Mouse (Mus musculus): ENCODE results near the gene Psenen.

Gene Psenen

DNA sequence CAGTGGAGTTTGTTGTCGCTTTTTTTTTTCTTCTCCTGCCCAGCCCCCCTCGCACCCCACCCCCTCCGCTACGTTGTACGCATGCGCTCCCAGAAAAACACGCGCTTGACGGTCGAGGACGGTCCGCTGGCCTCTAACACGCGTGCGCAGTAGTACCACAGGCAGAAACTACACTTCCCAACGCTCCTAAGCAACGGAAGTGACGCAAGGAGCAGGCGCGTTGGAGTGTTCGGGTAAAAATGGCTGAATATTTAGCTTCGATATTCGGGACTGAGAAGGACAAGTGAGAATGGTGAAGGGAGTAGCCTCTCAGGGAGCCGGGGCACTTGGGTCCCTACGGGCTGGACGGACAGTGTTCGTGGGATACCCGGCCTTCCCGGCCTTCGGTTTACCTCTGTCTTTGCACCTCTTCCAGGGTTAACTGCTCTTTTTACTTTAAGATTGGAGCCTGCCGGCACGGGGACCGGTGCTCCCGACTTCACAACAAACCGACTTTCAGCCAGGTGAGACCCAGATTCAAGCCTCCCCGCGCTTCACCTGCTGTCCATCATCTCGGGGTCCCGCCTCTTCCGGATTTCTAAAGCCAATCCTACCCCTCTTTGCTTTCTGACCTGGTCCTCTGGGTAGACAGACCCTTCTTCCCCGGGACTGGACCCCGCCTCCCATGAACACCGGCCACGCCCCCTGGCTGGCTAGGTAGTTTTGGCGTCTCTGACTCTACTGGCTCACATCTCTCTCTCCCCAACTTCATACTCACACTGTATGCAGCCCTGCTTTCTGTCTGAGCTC is at the start of gene Psenen, which contains the start of the genes U2af1l4 and Gm49396:
Gene Psenen (minus strand): TSS at position 511 of the 789 bp plus-strand sequence.
Gene U2af1l4 (plus strand): TSS at position 185 of the 789 bp plus-strand sequence.
Gene Gm49396 (plus strand): TSS at position 228 of the 789 bp plus-strand sequence.
- DNase-seq (ENCODE audit: low spot score in 2 of 2): peak; percentile 97 to 98

DNA sequence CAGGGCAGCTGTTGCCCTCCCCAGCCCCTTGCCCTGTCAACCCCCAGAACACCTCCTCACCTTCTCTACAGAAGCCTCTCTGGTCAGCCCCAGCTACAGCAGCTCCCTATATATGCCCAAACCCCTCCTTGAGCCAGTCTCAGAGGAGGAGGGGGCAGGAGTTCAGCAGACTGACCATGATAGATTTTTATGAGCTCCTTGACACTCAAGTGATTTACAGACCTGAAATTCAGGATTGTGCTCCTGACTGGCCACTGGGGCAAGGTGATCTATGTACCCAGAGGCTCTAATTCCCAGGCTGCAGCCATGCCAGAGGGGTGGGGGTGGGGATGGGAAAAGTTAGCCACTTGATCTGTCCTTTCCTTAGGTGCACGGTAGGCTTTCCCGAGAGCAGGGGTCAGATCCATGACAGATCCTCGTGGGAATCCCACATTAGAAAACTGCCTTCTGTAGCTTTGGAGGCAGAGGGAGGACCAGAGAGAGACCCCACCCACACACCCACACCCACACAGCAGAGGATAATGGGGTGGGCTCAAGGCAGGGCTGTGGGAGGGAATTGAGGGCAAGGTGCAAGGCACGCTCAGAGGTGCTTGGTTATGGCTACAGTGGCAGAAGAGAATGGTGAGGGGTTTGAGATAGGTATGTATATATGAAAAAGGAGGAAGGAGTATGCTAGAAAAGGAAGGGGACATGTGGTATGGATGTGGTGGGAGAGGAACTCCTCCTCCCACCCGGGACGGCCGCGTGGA is 49.4 kb upstream of the Psenen start, which contains the start of gene Upk1a:
Gene Upk1a (minus strand): TSS at position 194 of the 749 bp plus-strand sequence.
- no peak for DNase-seq (ENCODE audit: low spot score in 2 of 2)

DNA sequence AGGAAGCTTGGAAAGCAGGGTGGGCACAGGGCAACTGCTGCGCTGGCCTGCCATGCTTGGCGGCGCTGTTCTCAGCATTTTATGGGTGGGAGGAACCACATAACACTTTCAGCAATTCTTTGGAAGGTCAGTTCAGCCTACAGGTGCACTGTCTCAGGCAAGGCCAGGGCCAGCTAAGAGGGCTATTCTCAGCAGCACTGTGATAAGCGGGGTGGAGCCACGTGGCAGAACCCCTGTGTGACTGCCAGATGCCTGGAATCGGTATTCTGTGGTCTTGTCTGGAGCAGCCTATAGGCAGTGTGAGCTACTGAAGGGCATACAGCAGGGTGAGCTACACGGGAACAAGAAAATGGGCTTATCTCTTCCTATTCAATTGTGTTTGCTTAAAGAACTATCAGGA is 46.6 kb upstream of the Psenen start:
- peak; percentile 44 to 52 for DNase-seq (ENCODE audit: low spot score in 2 of 2)

DNA sequence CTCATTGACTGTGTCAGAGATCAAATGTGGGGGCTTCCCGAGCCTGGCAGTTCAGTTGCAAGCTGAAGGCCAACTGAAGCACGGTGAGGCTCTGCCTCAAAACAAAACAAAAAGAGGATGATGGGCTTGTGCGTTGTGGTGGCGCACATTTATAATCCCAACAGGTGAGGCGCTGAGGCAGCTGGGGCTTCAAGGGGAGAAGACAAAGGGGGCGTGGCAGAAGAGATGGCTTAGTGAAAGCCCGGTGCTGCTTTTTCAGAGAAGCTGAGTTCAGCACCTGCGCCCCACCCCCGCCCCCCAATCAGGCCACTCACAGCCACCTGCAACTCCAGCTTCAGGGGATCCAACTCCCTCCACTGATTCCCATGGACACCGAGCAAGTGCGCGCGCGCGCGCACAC is 45.0 kb upstream of the Psenen start:
- no peak for DNase-seq (ENCODE audit: low spot score in 2 of 2)

DNA sequence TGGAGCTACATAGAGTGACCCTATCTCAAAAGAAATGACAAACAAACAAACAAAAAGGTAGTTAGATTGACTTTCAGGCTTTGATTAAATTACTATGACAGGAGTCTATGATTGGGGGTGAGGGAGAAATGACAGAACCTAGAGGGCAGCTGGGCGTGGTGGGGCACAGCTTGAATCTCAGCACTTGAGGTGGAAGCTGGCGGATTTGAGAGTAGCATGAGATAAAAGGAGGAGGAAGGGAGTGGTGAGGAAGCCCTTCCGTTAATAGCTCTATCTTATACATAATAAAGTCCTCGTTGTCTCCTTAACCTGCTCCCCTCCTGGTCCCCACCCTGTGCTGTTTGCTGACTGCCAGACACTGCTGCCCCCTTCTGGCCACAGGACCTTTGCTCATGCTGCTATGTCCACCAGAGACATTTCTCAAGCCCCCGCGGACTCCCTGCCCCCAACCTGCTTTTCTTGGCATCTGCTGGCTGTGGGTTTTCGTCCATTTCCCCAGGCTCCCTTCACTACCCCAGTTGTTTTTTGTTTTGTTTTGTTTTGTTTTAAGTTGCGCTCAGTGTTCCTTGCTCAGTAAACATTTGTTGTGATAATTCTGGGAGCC is 44.4 kb upstream of the Psenen start:
- no peak for DNase-seq (ENCODE audit: low spot score in 2 of 2)

DNA sequence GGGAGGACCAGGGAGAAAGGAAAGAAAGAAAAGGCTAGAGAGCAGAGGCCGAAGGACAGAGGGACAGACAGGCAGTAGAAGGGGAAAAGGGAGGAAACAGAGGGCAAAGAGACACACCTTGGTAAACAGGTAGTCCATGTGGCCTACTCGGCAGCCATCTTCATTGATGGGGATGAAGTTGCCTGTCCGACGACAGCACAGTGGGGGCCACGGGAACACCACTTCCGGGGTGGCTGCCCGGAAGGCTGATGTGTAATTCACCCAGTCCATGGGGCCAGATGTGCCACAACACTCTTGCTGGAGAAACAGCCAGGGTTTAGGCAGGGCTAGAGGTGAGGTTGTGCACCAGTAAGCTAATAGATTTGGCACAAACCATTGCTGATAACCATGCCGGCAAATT is 41.5 kb upstream of the Psenen start:
- DNase-seq (ENCODE audit: low spot score in 2 of 2): no peak

DNA sequence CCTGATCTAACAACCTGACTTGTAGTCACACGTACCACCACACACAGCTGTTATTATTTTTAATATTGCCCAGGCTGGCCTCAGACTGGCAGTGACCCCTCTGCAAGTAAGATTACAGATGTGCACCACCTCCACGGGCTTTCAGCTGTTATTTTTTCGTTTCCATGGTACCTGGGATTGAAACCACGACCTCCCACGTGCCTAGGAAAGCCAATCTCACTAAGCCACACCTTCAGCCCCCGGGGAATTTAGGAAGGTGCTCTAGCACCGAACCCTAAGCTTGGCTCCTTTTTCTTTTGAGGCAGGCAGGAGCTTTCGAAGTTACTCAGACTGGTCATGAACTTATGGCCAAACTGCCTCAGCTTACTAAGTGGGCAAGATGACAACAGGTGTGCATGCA is 41.0 kb upstream of the Psenen start:
- no peak for DNase-seq (ENCODE audit: low spot score in 2 of 2)

DNA sequence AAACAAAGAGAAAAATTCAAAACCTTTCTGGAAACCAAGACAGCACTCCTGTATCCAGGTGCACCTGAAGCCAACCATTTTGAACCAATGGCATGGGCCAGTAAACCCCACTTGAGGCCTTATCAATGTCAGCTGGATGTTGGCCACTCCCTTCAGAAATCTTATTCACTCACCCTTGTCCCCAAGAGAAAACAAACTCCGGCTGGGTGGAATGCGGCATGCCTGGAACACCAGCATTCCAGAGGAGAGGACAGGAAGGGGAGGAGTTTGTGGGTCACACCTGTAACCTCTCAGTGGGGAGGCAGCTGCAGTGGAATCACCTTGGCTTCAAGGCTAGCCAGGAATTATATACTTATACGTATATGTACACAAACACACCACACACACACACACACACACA is 39.2 kb upstream of the Psenen start:
- no peak for DNase-seq (ENCODE audit: low spot score in 2 of 2)

DNA sequence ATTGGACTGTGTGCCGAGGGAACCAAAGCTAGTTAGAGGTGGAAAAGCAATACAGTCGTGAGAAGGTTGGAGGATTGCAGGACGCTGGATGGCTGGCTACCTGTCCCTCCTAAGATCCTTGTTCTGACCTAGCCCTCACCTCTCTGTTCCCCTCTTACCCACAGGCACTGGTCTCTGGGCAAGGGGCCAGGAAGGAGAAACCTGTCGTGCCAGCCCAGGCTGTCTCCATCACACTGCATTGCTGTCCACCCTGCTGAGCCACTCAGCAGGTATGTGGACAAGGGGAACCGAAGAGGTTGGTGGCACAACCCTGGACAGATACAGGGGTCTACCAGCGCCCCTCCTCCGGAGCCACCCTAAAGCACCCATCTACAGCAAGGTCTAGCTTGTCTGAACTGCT is 37.2 kb upstream of the Psenen start:
- DNase-seq (ENCODE audit: low spot score in 2 of 2): no peak

DNA sequence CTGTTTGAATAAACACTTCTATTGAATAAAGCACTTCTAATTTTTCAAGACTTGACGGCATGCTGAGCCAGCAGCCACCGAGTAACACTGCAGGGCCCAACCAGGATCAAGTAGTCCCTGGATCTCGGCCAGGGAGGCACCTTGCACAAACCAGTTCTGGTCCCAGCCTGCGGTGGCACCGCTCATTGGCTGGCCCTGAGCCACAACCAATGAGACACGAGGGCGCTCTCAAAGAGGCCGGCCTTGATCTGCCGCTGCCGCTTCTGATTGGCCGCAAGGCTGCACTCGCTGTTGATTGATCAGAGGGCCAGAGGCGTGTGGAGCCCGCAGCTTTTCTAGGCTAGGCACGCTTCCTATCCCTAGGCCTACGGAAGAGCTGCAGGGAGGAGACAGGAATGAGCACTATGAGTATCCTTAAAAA is 36.5 kb upstream of the Psenen start:
- peak; percentile 74 to 81 for DNase-seq (ENCODE audit: low spot score in 2 of 2)

DNA sequence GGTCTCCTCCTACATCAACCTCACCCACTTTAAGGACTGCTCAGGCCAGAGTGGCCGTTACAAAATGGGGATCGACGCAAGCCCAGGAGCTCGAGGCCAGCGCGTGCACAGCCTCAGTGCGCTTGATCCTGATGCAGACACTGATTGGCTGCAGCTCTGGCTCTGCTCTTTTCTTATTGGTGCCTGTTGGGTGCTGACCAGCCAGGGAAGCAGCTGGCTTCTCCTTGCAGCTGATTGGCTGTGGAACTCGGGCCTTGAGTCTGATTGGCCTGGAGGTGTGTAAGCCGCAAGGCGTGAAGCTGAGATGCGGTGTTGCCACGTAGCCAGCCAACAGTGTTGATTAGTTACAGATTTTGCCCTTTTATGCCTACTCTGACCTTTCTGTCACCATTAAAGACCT is 35.4 kb upstream of the Psenen start, which contains the start of gene Zbtb32:
Gene Zbtb32 (minus strand): TSS at position 124 of the 400 bp plus-strand sequence.
- DNase-seq (ENCODE audit: low spot score in 2 of 2): no peak

DNA sequence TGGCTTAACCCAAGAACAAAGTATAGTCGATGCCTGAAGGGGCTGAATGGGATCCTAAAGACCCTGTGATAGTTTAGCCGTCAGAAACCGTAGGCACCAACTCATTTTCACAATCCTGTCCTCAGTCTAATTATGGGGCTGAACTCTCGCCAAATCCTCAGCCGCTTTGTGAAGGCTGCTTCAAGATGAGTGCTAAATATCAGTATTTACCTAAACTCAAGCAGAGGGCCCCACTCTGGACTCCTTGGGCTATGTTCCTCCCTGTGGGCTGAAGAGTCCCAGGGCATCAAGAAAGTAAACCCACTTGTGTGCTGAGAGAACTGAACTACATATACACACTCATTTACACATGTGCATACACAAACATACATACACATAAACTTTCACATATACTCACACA is 33.4 kb upstream of the Psenen start:
- no peak for DNase-seq (ENCODE audit: low spot score in 2 of 2)

DNA sequence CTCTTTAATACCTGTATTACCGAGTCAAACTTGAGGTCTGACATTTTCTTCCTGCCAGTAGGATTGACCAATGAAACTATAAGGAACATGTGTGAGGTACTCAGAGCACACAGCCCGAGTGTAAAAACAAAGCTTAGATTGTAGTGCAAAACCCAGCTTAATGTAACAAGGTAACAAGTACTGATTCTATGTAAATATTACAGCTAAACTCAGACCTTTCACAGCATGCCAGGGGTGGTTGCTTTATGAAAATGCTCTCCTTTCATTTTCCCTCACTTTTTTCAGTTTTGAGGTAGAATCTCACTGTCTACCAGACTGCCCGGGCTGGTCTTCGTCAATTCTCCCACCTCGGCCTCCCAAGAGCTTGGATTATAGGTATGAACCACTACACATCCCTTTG is 32.7 kb upstream of the Psenen start:
- DNase-seq (ENCODE audit: low spot score in 2 of 2): no peak

DNA sequence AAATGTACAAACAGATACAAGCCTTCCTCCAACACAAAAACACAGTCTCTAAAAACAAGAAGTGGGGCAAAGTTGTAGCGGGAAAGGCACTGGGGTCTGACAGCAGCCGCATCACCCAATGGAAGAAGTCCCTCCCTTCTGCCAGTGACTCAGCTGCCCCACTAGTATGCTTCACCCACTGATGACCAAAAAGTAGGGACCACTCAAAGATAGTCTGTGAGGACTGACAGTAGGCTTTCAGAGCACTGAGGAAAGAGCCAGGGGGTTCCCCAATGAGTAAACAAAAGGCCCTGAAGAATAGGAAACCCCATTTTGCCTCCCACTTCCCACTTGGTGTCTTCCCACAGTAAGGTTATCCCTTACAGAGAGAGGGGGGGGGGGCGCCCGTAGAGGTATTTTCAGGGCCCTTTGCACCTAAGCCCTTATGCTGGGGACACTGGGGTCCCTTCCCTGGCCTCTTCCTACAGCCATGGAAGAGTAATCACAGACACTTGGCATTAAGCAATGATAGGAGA is 31.1 kb upstream of the Psenen start:
- DNase-seq (ENCODE audit: low spot score in 2 of 2): no peak

DNA sequence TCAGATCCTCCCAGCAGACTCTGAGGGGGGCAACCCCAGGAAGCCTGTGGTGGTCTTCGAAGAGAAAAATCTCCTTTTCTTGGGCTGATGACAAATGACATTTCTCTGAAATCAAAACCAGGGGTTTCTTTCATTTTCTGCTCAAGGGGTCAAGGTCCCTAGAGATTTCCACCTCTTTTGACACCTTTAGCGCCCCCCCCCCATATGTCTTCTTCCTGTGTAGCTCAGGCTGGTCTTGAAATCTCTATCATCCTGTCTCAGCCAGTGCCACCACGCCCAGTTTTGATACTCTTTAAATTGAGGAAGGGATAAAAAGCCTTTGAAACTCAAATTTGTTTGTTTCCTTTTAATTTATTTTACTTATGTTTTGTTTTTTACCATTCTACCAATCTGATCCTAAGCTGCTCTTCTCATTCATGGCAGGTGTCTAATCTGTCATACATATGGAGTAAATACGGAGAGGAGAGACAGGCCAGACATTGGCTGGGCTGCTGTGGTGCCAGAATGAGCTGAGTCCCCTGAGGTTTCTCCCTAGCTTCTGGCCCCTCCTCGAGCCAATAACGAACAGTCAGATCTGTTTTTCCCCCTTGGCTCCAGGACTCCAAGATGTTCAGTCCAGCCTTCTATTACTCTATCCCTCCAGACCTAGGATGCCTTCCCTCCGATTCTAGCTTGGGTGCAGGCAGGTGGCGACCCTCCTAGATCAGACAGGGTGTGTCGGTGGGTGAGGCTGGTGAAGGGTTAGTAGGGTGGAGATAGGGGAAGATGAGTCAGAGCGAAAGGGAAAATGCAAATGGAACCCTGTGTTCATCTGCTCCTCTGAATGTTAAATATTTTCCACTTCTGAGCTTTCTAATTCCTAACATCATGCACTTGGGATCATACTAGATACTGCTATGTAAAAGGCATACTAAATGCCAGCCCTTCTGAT is 30.4 kb upstream of the Psenen start:
- DNase-seq (ENCODE audit: low spot score in 2 of 2): no peak

DNA sequence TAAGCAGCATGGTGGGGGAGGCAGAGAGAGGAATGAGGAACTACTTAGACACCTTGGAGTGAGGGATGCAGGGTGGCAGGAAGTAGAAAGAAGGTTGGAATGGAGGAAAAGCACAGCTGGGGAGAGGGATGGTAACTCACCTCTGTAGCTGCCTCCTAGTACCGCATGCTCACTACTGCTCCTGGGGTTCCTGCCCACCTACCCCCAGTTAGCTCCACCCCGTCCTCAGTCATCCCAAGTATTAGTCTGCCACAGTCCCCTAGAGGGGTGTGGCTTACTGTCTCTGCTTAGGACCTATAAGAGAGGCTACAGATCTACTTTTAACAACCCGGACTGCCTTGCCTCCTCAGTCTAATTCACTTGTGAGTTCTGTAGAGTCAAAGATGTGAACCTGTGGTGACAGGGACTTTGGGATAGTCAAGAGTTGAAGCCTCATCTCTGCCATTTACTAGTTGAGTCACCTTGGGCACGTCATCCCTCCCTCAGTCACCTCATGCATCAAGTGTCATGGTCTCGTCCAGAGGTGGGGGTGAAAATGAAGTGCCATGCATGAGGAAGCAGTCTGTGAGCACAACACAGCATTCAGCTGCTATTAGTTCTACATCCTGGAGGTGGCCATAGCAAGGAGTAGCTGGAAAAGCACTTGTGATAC is 29.5 kb upstream of the Psenen start:
- no peak for DNase-seq (ENCODE audit: low spot score in 2 of 2)

DNA sequence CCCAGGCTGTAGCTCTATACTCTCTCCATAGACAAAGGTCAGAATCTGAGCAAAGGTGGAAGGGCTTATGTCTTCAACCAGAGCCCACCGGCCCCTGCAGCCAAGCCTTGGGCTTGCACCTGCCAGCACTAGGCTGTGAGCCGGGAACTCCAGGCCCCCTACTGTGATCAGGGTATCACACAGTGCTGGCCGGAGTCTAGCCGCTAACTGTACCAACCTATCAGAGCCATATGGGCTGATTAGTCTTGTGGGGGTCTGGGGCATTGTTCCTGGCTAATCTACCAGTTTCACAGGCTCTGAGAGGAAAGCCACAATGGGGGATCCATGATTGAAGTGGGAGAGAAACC is 28.2 kb upstream of the Psenen start:
- no peak for DNase-seq (ENCODE audit: low spot score in 2 of 2)

DNA sequence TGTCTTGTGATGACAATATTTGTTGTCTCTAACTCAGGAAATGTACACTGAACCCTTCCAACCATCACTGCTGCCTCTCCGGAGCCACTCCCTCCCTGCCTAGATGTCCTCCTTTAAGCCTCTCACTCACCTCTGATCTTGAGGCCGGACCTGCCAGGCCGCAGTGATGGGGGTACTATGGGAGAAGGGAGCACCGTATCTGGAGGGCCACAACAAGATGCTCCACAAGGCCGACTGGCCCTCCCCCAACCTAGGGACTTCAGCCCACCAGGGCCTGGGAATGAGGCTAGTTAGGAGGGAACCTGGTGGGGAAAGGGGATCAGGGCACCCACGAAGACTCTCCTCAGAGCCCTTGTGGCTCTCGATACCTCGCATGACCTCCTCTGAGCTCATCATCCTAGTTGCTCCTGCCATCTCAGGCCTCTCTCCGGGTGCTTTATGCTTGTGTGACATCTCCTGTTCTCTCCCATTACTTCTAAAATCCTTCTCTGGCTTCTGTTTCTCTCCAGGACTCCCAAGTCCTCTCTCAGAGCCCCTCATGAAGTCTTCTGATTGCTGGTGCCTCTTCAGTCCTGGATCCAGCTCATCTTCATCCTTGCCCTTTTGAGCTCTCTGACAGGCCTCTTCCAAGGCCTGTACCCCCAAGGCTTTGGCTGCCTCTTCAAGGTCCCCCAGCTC is 27.6 kb upstream of the Psenen start:
- DNase-seq (ENCODE audit: low spot score in 2 of 2): no peak

DNA sequence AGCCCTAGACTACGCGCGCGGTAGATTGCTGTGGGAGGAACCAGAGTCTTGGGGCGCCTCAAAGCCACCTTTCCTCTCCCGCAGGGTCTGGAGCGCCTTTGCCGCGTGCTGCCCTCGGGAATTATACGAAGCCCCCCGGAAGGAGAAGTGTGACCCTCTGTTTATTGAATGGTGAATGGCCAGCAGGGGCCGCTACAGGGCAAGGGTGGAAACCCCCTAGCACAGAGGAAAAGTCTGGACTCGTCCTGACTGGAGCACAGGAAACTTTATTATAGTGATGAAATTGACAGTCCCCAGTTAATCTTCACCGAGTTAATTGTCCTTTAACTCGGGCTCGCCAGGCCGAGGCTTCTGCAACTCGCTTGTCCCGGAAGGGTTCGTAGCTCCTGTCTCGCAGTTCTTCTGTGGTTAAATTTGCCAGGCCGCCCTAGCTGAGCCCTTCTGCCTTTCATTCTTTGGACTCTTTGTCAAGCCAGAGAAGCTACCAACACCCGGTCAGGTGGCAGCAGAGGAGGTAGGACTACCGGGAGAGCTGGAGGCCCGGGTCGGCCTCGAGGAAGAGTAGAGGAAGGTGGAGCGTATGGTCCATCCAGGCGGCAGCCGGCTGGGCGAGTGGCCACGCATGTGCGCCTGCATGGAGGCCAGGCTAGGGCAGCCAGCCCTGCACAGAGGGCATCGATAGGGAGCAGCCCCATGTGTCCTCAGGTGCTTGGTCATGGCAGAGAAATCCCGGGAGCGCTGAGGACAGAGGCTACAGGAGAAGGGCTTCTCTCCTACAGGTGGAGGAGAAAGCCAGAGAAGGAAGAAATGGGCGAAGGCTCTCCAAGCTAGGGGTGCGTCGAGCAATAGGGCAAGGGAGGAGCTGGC is 26.2 kb upstream of the Psenen start:
- DNase-seq (ENCODE audit: low spot score in 2 of 2): peak; percentile 77 to 84
